Mouse (Mus musculus) brain, embryonic 18.5 days (tissue): ENCODE data around the gene Sfxn5.

Source experiments
- DNase-seq: peaks from one replicate; pipeline ENCODE4 v3.0.0-alpha.2; 2012; ENCODE audit warnings: low read depth, low spot score

Sfxn5 gene

GRCm38 (mm10) chr6:85288193-85288857 is 44.9 kb downstream of the Sfxn5 start:
- DNase-seq, result no peak

GRCm38 (mm10) chr6:85286283-85287047 is 46.8 kb downstream of the Sfxn5 start:
- DNase-seq, result no peak

GRCm38 (mm10) chr6:85280871-85281270 is 52.4 kb downstream of the Sfxn5 start:
- no peak for DNase-seq

GRCm38 (mm10) chr6:85276571-85276970 is 56.7 kb downstream of the Sfxn5 start:
- DNase-seq, result no peak

- DNase-seq, result no peak
These were observed 60.8 kb downstream of the Sfxn5 start for GRCm38 (mm10) chr6:85272436-85272835.

- DNase-seq, result no peak
These were observed 67.2 kb downstream of the Sfxn5 start for GRCm38 (mm10) chr6:85266060-85266459.

- no peak for DNase-seq
These were observed 68.2 kb downstream of the Sfxn5 start for GRCm38 (mm10) chr6:85264982-85265518.

GRCm38 (mm10) chr6:85262865-85263515 is 70.2 kb downstream of the Sfxn5 start:
- no peak for DNase-seq

- DNase-seq, result no peak
These were observed 74.1 kb downstream of the Sfxn5 start for GRCm38 (mm10) chr6:85259094-85259630.

- no peak for DNase-seq
These were observed 77.6 kb downstream of the Sfxn5 start for GRCm38 (mm10) chr6:85255578-85255977.

- DNase-seq, result no peak
These were observed 79.2 kb downstream of the Sfxn5 start for GRCm38 (mm10) chr6:85253994-85254541.

- DNase-seq, result no peak
These were observed 79.9 kb downstream of the Sfxn5 start for GRCm38 (mm10) chr6:85253275-85253674.

- no peak for DNase-seq
These were observed 80.8 kb downstream of the Sfxn5 start for GRCm38 (mm10) chr6:85252251-85253058.

GRCm38 (mm10) chr6:85250811-85251241 is 82.4 kb downstream of the Sfxn5 start:
- no peak for DNase-seq

- DNase-seq, result no peak
These were observed 83.4 kb downstream of the Sfxn5 start for GRCm38 (mm10) chr6:85249821-85250220.

- no peak for DNase-seq
These were observed 94.2 kb downstream of the Sfxn5 start for GRCm38 (mm10) chr6:85239044-85239489.

GRCm38 (mm10) chr6:85237595-85238337 is 95.5 kb downstream of the Sfxn5 start:
- no peak for DNase-seq

- no peak for DNase-seq
These were observed 96.2 kb downstream of the Sfxn5 start for GRCm38 (mm10) chr6:85237001-85237400.

- DNase-seq, result no peak
These were observed 98.4 kb downstream of the Sfxn5 start for GRCm38 (mm10) chr6:85234796-85235195.
